Mouse (Mus musculus) left cerebral cortex, adult 9 months (tissue): ENCODE data around the gene Vav3.
A peak's percentile ranks its signal among the peaks of the same experiment; 100 is the strongest.

Experiments
- DNase-seq, 2 experiments: peaks; one replicate each; pipeline ENCODE4 v3.0.0; 2022; ENCODE audit warnings: low spot score in 2 of 2

Gene Vav3

GRCm38 (mm10) chr3:109340274-109341070 lies at the start of gene Vav3:
Gene Vav3, plus strand, starts transcription at chr3:109340653.
- peak in 1 of 2 experiments; percentile 14 for DNase-seq

- DNase-seq = no peak
Observed at GRCm38 (mm10) chr3:109298857-109299256, 41.6 kb upstream of the Vav3 start.

- DNase-seq = no peak
Observed at GRCm38 (mm10) chr3:109299303-109300074, 41.0 kb upstream of the Vav3 start.

DNA sequence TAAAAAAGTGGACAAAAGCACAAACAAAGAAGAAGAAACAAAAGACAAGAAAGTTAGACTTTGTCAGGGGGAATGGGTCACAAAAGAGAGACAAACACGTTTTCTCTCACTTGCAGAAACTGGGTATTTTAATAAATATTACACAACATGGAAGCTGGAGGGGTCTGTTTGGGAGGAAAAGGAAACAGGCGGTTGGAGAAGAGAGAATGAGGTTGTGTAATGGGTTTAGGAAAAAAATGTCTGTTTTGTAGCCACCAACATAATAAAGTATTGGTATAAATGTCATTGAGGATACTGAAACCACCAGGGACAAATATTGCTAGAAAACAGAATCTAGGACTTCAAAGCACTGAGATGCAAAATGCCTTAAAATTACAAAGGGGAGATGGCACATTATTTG lies 38.4 kb upstream of the Vav3 start:
- no peak for DNase-seq

GRCm38 (mm10) chr3:109307406-109307805 lies 33.0 kb upstream of the Vav3 start:
- peak; percentile 8 to 15 for DNase-seq

- no peak for DNase-seq
Observed at GRCm38 (mm10) chr3:109308468-109308867, 32.0 kb upstream of the Vav3 start.

- no peak for DNase-seq
Observed at GRCm38 (mm10) chr3:109309317-109310265, 30.9 kb upstream of the Vav3 start.

DNA sequence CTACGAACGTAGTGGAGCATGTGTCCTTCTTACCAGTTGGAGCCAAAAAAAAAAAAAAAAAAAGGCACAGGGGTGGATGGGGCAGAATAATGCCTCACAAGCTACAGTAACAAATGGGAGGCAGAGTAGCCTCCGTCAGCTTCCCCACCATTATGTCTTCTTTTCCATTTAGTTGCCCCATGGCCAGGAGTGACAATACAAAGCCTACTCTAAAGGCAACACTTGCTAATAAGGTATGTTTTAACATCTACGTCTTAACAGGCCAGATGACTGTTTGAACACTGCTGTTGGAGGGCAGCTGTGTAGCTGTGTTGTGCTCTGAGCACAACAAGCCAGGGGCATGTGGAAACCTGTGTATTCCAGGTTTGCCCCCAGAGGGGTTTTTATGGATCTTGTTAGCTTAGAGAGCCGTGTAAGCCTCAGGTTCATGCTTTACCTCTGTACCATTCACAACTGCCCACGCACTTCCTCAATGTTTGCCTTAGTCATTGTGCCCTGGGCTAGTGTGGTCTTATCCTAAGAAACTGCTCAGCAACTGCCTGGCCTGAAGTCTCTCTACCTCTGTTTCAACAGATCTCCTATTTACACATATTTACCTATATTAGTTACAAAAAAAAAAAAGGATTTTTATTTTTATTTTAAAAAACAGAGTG lies 29.2 kb upstream of the Vav3 start:
- DNase-seq = no peak

- no peak for DNase-seq
Observed at GRCm38 (mm10) chr3:109311875-109312274, 28.6 kb upstream of the Vav3 start.

DNA sequence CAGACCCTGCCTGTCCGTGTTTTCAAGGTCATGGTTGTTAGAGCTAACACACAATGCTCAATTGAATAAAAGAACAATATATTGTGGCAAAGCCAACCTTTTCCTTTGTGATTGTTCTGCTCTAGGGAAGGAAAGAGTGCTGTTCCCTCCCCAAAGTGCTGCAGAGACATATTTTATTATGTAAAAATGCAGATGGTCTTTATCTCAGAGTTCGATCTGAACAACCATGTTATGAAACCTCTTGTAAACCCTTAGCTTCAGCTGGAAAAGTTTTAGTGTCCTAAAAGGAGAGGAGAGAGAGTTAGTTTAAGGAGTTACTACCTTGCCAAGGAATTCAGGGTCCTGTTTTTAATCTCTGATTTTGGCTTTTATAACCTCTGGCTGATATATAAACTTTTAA lies 27.0 kb upstream of the Vav3 start:
- DNase-seq = no peak

GRCm38 (mm10) chr3:109322225-109322624 lies 18.2 kb upstream of the Vav3 start:
- no peak for DNase-seq

- no peak for DNase-seq
Observed at GRCm38 (mm10) chr3:109323447-109324300, 16.8 kb upstream of the Vav3 start.

DNA sequence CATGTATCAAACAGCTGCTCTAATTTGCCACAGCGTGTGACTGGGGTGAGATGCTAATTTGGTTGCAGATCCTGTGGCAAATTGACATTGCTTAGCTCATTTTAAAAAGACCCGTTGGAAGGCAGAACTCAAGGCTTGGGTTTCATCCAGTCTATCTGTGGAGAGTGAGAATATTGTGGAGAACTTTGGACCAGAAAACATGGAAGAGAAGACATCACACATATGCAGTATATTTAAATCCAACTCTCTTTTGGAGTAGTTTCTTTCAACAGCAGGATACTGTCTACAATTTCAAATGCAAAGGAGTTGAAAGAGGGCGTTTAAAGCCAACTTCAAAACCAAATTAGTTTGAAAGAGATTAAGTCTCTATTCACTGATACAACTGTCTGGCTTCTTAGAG lies 13.3 kb upstream of the Vav3 start:
- DNase-seq = no peak

DNA sequence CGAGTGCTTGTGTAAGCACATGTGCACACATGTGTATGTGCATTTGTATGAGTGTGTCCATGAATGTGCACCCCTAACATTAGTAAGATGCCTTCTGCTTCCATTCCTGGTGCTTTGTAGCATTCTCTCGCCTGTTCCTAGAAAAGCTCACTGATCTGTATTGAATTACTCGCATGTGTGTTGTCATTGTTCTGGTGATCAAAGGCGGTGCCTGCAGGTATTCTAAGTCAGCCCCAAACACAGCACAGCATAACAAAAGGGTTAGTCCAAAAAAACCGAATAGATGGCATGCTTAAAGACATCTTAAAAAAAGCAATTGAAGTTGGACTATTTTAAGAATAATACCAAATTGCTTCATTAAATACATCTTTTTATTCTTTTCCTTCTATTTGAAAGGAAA lies 7.7 kb upstream of the Vav3 start:
- DNase-seq = no peak

DNA sequence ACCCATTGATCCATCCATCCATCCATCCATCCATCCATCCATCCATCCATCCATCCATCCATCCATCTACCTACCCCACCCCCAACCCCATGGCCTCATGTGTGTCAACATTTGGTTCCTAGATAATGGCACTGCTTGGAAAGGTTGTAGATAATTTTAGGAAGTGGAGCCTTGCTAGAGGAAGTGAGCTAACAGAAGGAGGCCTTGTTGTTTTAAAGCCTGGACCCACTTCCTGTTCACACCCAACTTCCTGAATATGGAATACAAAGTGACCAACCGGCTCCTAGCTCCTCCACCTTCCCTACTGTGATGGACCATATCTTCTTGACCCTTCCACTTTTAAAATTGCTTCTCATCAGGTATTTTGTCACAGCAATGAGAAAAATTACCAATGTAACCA lies 5.0 kb upstream of the Vav3 start:
- no peak for DNase-seq

DNA sequence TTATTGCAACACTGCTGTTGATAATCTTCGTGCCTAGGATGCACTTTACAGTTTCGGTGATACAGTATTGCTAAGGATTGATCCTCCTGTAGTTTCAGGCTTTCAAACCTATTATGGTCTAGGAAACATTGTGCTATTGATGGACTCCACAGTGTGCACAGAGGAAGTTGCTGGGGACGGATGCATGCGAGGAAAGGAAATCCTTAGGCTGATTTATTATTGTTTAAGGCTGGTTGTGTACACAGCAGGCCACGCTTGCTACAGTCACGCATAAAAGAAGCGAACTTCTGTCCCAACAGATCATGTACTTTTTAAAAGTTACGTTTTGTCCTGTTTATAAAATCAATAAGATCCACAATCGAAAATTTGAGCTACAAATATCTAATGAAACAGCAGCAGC lies 1.2 kb upstream of the Vav3 start:
- no peak for DNase-seq

DNA sequence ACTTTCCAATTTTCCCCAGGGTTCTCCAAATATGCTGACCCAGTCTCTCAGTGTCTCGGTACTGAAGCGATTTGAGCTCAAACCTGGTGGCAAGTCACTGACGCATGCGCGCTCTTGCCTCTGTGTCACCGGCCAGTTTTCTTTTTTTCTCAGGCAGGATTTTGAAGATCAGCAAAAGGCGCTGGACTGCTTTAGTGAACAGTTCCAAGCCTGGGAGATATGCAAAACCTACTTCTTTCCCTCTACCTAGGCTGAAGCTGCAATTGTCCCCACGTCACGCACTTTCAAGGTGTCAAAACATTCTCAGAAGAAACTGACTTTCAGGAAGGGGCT lies 546 bp upstream of the Vav3 start:
- peak in 1 of 2 experiments; percentile 44 for DNase-seq

DNA sequence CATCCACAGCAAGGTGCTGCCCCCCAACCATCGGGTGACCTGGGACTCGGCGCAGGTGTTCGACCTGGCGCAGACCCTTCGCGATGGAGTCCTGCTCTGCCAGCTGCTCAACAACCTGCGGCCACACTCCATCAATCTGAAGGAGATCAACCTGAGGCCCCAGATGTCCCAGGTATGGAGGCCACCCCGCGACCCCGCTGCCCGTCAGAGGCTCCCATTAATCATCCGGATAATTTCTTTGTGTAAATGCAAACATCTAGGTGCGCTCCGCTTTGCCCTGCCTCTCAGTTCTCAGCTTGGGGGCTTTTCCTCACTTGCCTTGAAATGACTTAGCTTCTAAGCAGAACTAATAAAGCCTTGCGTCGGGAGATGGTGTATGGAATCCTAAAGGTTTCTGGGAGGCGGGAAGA lies 623 bp downstream of the Vav3 start:
- DNase-seq = no peak

GRCm38 (mm10) chr3:109341631-109342030 lies 1.2 kb downstream of the Vav3 start:
- no peak for DNase-seq

DNA sequence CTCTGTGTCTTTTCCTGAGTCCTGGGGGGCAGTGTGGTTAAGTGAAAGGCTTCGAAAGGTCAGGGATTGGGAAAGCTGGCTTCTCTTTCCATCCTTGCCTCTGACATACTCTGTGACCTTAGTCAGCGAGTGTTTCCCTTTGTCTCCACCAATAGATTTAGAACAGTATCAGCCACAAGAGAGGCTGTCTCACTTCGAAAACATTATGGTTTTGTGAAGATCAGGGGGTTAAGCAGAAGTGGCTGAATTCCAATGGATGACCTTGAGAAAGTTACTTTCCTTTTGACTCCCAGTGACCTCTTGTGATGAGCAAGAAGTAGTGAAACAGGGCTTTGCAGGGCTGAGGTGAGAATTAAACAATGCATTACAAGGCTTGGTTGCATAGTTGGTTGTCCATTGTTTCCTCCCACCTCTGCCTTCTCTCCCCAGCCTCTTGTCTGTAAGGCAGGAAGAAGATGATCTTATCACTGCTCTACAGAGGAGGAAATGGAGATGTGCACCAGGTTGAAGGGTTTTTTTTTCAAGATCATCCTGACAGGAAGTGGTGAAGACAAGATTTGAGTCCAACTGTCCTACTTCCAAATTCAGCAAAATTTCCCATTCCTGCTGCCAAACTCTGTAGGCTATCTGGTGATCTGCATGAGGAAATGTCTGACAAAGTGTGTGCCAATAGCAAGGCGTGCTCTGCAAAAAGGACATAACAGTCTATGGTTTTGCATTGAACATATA lies 11.7 kb downstream of the Vav3 start:
- DNase-seq = no peak
